Mouse (Mus musculus) 3T3-L1 (cell line): ENCODE results near the gene Sema4b.

ENCODE experiments used
- DNase-seq: peaks from one replicate; pipeline ENCODE4 v3.0.0-alpha.2; 2015; ENCODE audit warnings: low read depth, low spot score

Sema4b gene

GRCm38 (mm10) chr7:80177438-80177837 is 9.2 kb upstream of the Sema4b start:
- DNase-seq, result no peak

DNA sequence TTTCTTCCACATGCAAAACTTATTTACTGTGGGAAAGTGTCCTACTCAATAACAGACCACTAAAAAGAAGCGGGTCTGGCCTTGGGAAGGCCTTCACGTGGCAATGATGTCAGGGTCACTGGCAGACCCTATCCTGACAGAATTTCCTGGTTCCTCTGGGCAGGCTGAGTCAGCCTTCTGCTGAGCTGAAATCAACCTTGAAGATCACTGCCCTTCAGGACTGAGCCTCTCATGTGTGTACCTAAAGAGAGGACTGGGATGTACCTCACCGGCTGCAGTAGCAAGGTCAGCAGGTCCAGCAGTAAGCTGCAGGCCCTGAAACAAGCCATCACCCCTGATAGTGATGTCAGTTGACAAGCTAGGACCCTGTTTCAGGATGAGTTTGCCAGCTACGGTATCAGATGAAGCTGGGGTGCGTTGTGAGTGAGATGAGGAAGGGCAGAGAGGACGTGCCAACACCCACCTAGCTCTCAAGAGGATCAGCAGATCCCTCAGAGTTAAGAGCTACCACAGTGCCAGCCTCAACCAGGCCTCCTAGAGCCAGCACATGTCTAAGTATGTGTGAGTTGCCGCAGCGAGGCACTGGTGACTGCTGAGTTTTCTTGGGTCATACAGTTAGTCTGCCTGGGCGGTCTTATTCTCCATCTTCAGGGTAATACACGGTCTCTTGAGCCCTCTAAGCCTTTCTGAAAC is 8.5 kb upstream of the Sema4b start:
- DNase-seq, result no peak

GRCm38 (mm10) chr7:80179327-80179726 is 7.3 kb upstream of the Sema4b start:
- DNase-seq, result no peak

GRCm38 (mm10) chr7:80179790-80180189 is 6.9 kb upstream of the Sema4b start:
- no peak for DNase-seq

DNA sequence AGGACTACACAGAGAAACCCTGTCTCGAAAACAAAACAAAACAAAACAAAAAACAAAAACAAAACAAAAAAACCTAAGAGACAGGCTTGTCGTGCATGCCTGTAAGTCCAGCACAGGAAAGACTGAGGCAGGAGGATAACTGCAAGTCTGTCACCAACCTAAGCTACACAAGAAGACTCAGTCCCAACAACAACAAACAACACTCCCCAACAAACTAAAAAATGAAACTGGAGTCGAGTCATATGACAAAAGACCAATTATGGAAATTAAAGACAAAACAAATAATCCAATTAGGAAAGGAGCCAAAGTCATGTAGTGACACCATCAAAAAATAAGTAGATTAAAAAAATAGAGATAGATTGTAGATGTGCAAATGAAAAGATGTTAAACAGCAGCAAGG is 6.4 kb upstream of the Sema4b start:
- no peak for DNase-seq

DNA sequence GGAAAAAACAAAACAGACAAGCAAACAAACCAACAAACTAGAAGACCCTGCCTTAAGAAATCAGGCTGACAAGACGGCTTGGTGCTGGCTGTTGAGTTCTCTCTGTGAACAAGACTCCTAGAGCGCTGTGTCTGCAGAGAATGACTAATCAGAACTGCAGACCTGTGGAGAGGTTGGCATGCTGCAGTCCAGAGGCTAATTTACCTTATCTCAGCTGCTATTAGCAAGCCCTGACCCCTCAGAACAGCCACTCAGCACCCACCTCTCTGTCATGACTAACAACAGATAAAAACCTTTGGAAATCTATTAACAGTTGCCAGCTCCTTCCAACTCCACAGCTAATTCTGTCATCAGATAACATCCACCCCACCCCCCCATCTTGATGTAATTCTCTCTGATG is 5.6 kb upstream of the Sema4b start:
- DNase-seq, result no peak

DNA sequence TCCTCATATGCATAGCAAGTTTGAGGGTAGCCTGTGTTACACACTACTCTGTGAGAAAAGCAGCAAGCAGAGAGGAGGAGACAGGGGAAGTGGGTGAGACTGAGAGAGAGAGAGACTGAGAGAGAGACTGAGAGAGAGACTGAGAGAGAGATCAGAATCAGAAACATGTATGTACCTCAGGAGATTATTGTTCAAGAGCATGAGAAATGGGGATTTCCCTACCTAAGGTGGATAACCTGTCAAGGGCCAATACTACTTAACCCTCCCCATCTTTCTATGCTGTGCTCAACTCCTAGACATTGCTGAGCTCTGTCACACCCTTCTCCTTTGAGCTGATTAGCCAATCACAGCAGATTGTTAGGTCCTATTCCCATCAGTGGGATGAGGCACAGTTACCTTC is 4.5 kb upstream of the Sema4b start:
- no peak for DNase-seq

DNA sequence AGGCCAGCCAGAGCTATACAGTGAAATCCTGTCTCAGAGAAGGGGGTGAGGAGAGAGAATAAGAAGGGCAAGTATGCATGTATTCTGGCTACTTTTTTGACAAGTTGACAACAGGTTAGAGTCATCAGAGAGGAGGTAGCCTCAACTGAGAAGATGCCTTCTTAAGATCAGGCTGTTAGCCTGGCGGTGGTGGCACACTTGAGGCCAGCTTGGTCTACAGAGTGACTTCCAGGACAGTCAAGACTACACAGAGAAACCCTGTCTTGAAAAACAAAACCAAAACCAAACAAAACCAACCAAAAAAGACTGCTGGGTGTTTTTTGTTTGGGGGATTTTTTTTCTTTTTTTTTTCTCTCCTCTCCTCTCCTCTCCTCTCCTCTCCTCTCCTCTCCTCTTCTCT is 3.2 kb upstream of the Sema4b start:
- no peak for DNase-seq

GRCm38 (mm10) chr7:80183969-80184368 is 2.7 kb upstream of the Sema4b start:
- DNase-seq, result no peak

DNA sequence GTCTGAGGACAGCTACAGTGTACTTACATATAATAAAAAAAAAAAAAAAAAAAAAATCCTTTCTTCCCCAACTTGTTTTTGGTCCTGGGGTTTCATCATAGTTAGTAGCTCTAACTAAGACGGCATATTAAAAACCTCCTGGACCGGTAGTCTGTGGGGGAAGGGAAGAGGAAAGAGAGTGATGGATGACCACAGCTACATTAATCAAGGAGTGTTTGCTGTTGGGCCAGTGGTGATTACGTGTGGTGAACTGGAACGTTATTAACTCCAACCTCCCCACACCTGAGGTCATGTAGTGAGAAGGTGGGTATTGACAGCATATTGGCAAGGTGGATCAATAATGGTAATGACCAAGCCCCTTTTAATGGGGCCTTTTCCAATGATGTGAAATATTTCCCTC is 2.1 kb upstream of the Sema4b start:
- DNase-seq, result no peak

- no peak for DNase-seq
These were observed 1.7 kb upstream of the Sema4b start for GRCm38 (mm10) chr7:80184968-80185367.

DNA sequence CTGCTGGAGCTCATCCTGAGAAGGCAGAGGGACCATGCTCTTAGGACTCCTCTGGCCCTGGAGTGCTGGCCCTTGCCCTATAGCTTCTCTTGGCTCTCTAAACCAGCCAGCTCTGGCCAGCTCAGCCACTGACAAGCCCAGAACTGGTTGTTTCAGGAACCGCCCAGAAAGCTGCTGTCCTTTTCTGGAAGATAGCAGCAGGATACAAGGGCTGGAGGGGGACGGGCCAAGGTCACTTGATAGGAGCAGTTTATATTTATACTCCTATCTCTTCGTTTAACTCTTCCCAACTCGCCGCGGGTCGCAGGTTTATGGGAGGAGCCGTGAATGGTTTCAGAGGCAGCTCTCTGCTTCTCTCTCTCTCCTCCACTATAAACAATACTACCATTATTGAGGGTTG is 620 bp upstream of the Sema4b start:
- DNase-seq, result no peak

DNA sequence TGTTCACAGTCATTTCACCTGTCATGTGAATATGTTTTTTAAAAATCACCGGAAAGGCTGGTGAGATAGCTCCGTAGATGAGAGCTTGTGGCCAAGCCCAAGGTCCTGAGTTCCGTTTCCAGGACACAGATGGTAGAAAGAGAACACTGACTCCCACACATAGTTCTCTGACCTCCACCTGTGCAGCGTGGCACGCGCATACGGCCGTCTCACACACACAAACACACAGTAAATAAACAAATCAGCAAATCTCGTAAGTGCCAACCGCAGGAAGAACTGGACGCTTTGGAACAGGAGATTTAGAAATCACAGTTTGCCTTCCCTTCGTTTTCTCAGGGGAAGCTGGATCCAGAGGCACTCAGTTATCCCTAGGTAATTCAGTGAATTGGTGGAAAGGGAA is 860 bp downstream of the Sema4b start:
- DNase-seq, result no peak

- DNase-seq, result no peak
These were observed 2.0 kb downstream of the Sema4b start for GRCm38 (mm10) chr7:80188579-80189125.

DNA sequence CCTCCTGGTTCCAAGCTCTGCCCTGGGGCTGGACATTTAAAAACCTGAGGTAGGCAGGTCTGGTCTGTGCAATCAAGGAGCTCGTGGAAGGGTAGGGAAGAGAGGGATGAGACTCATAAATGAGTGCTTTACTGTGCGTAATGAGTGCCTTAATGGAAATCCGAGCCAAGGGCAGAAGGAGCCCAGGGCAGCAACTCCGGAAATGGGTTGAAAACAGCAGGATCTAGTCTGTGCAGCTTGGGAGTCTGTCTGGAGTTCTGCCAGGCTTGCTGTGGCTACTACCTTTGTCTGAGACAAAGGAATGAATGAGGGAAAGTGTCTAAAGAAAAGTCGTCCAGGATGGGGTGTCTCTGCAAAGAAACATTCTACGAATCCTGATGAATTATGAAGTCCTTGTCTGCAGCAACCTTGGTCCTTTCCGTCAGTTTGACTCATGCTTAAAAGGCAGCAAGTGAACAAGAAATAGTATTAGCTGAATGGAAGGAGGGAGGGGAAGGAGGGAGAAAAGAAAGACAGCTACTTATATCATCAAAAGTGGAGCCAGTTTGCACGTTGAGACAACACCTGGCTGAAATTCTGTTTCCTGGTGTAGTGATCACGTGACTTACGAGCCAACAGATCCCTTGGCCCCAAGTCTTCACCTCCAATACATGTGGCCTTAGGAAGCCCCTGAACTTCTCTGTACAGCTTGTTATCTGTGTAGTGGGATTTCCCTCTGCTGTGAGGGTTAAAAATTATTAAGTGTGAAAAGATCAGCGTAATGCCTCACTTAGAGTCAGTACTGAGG is 2.7 kb downstream of the Sema4b start:
- no peak for DNase-seq

DNA sequence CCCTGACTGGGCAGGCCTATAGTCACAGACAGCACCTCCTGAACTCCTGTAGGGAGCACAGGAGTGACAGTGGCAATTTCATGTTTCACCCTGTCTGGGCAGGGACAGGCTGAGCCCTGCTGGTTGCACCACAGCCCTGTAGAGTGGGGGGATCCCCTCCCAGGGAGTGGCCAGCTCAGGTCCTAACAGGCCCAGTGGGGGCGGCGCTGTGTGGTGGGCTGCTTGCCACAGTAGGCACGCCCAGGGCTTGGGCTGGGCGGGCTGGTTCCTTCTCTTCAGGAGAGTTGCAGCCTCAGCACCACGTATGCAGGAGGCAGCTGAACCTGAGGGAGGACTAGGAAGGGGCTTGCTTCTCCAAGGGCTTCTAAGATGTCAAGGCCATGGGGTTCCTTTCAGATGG is 4.8 kb downstream of the Sema4b start:
- no peak for DNase-seq

GRCm38 (mm10) chr7:80192226-80193061 is 5.8 kb downstream of the Sema4b start:
- DNase-seq, result peak; percentile 66

- no peak for DNase-seq
These were observed 7.5 kb downstream of the Sema4b start for GRCm38 (mm10) chr7:80193941-80194739.

- no peak for DNase-seq
These were observed 8.5 kb downstream of the Sema4b start for GRCm38 (mm10) chr7:80195146-80195545.

DNA sequence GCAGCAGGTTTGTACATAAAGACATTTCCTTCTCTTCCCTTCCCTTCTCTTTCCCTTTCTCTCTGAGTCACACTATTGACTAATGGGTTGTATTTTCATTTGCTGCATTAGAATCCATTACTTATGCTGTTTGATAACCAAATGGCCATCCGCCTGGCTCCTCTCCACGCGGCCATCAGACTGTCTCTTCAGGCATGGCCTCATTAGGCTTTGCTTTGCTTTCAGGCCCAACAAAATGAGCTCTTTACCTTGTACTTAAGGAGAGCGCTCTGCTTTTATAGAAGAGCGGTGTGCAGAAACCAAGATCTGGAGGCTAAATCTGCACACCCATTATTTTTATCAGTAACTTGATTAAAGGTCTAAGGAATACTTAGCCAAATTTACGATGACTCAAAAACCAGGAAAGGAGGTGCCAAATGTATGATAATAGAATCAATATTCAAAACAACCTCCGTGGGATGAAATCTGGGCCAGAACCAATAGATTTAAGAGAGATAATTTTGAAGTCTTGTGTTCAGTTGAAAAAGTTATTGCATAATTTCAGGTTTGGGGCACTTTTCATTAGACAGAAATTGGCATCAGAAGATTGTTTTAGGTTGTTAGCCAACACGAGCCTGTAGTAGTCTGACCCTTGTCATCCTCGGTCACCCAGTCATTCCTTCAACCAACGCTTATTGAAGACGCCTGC is 9.1 kb downstream of the Sema4b start:
- no peak for DNase-seq

DNA sequence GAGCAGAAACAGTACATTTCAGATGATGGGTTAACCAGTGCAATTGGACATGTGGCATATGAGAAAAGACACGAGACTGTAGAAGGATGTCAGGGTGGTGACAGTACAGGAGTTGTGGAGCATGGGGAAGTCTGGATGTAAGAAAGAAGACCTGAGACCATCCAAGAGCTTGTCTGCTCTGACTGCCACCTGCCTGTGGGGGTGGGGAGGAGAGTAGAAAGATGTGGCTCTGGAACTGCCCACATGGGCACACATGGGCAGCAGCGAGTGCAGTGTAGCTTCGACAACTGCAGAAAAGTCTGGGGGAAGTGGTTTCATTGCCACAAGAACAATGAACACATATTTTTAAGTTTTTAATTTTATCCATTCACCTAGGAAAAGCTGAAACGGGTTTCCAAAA is 10.7 kb downstream of the Sema4b start:
- DNase-seq, result no peak
